Mouse (Mus musculus) hindbrain, embryonic 11.5 days (tissue): Measurements from ENCODE around the gene Arnt2. TPM values are rescaled to one million over a fixed set of nuclear protein-coding genes. Genes with fewer than 3 reads are reported as not detected.

Experiments used
- ATAC-seq: fragments of 200-750 bp; cut with Nextera tagmentation; 2 replicates; pipeline ENCODE4 v1.8.0; 2017; ENCODE audit warnings: mild to moderate bottlenecking, moderate TSS enrichment, moderate library complexity; ENCODE audit not compliant: low FRiP score
- DNase-seq: peaks from one replicate; pipeline ENCODE4 v3.0.0-alpha.2; 2015; ENCODE audit warnings: low spot score
- H3K27ac ChIP-seq: fragments of 300-500 bp; sonication (generic); 2 replicates; pipeline ENCODE4 v1.5.1; 2014; ENCODE audit warnings: mild to moderate bottlenecking, low read depth, low read length
- H3K27me3 ChIP-seq: fragments of 300-500 bp; sonication (generic); 2 replicates; pipeline ENCODE4 v1.6.1; 2014; ENCODE audit warnings: mild to moderate bottlenecking, low read length, moderate library complexity, mixed read lengths; ENCODE audit not compliant: control insufficient read depth, insufficient read depth
- H3K36me3 ChIP-seq: fragments of 300-500 bp; sonication (generic); 2 replicates; pipeline ENCODE4 v1.6.1; 2014; ENCODE audit warnings: mild to moderate bottlenecking, low read length, moderate library complexity, mixed read lengths; ENCODE audit not compliant: control insufficient read depth, insufficient read depth
- H3K4me1 ChIP-seq: fragments of 300-500 bp; sonication (generic); replicated peaks from 2 replicates; pipeline ENCODE4 v1.6.1; 2014; ENCODE audit warnings: low read length, mixed read lengths; ENCODE audit not compliant: control insufficient read depth, insufficient read depth
- H3K4me2 ChIP-seq: fragments of 300-500 bp; sonication (generic); replicated peaks from 2 replicates; pipeline ENCODE4 v1.6.1; 2014; ENCODE audit warnings: mild to moderate bottlenecking, low read depth, low read length
- H3K4me3 ChIP-seq: fragments of 300-500 bp; sonication (generic); 2 replicates; pipeline ENCODE4 v1.5.1; 2014; ENCODE audit warnings: low read depth, low read length
- H3K9ac ChIP-seq: fragments of 300-500 bp; sonication (generic); 2 replicates; pipeline ENCODE4 v1.6.1; 2014; ENCODE audit warnings: low read depth, low read length
- H3K9me3 ChIP-seq: fragments of 300-500 bp; sonication (generic); 2 replicates; pipeline ENCODE4 v1.6.1; 2016; ENCODE audit warnings: low read length; ENCODE audit not compliant: control insufficient read depth
- WGBS: fragments of 180-500 bp; shearing (Covaris S2); extraction: QIAGEN DNeasy Blood & Tissue Kit; methylation state at CpG from one replicate; pipeline ENCODE4 v1.1.7; 2014; 5-methylcytosine and 5-hydroxymethylcytosine counted together
- polyA plus RNA-seq: library from polyadenylated mRNA; unstranded; fragments of >200 nt; fragmentation: Nextera tagmentation; extraction: Ambion mirVana; gene quantifications from 2 replicates; pipeline ENCODE4 v1.2.1, GENCODE M21; 2014

Arnt2 gene
- polyA plus RNA-seq, 1 experiment from 2014 or later, result 39.5 TPM

DNA sequence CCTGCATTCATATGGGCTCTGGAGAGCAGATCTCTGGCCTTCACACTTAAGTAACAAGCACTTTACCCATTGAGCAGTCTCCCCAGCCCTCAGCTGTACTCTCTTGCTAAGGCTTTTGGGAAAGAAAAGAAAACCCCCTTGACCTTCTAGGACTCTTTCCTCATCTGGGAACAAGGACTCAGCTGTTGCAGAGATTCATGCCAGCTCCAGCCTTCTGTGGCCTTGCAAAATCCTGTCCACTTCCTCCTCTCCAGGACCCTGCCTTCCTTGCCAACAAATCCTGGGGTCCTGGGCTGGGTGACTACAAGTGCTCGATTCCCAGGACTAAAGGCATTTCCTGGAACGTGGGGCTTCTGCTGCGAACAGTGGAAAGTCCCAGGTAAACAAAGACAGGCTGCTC lies 169.6 kb downstream of the Arnt2 start:
- no peak overlapping the region for H3K4me3 ChIP-seq
- H3K4me1 ChIP-seq, result no peaks in the 10 kb centered on the region
- no peak overlapping the region for H3K4me2 ChIP-seq
- H3K9ac ChIP-seq, result no peak overlapping the region
- H3K27ac ChIP-seq, result no peak overlapping the region
- 81% methylated on average over 3 of the region's 3 CpGs for WGBS
- DNase-seq (no peak), ATAC-seq (no peak)
- H3K36me3 ChIP-seq, result no peaks in the 10 kb centered on the region
- no peaks in the 10 kb centered on the region for H3K9me3 ChIP-seq
- H3K27me3 ChIP-seq, result no peaks in the 10 kb centered on the region

DNA sequence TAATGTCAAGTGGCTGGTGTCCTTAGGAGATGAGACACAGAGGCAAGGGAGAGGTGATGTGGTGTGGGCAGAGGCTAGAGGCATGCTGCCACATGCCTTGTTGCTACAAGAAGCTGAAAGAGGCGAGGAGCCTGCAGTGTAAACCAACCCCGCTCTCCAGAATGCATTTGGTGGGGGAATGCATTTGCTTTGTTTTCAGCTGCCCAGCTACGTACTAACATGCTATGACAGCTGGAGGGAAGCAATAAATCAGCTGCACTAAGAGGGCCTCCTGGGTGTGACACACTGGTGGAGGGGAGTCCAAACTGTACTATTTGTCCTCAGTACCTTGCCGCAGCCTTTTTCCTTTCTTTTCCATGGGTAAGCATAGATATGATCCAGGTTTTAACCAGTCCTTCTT lies 172.3 kb downstream of the Arnt2 start:
- Histone ChIP-seq H3K4me1 (no peaks in the 10 kb centered on the region), H3K27ac (no peak overlapping the region), H3K4me2 (no peak overlapping the region), H3K4me3 (no peak overlapping the region), H3K27me3 (no peaks in the 10 kb centered on the region), H3K36me3 (no peaks in the 10 kb centered on the region), H3K9ac (no peak overlapping the region), H3K9me3 (no peaks in the 10 kb centered on the region)
- no peak for DNase-seq
- no peak for ATAC-seq
- 65% methylated on average over 4 of the region's 4 CpGs for WGBS

DNA sequence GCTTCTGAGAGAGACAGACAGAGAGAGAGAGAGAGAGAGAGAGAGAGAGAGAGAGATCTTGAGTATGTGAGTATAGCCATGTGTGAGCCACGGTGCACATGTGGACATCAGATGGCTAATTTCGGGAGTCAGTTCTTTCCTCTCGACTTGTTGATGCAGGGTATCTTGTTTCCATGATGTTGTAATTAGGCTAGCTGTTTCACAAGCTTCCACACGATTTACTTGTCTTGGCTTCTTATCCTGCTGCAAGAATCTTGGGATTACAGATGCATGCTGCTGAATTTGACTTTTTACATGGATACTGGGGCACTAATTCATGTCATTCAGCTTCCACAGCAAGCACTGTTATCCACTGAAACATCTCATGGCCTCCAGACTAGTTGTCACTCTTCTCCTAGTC lies 178.6 kb downstream of the Arnt2 start:
- H3K4me1 ChIP-seq, result no peaks in the 10 kb centered on the region
- DNase-seq (no peak), ATAC-seq (no peak)
- no peak overlapping the region for H3K9ac ChIP-seq
- H3K36me3 ChIP-seq, result no peaks in the 10 kb centered on the region
- no peaks in the 10 kb centered on the region for H3K27me3 ChIP-seq
- no peak overlapping the region for H3K4me3 ChIP-seq
- 74% methylated on average over 4 of the region's 4 CpGs for WGBS
- no peak overlapping the region for H3K4me2 ChIP-seq
- no peaks in the 10 kb centered on the region for H3K9me3 ChIP-seq
- no peak overlapping the region for H3K27ac ChIP-seq

DNA sequence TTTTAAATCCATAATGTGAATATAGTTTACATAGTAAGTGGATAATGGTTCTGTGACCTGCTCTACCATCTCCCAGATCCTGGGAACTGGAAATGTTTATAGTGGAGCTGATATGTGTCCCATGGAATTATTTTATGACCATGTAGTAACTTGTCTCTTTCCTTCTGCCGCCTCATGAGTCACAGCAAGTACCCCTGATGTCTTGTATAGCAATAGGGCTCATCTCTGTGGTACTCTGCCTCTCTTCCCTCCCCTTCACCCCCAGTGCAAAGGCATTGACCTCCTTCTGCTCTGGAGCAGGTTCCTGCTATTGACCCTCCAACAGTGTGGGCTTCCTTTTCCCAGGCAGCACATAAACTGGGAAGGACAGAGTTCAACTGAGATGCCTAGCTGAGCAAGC lies 182.3 kb downstream of the Arnt2 start:
- Histone ChIP-seq H3K4me2 (no peak overlapping the region), H3K27me3 (no peaks in the 10 kb centered on the region), H3K9ac (no peak overlapping the region), H3K4me3 (no peak overlapping the region), H3K27ac (no peak overlapping the region), H3K4me1 (no peaks in the 10 kb centered on the region), H3K9me3 (no peaks in the 10 kb centered on the region), H3K36me3 (no peaks in the 10 kb centered on the region)
- ATAC-seq (no peak), DNase-seq (no peak)
- WGBS, result 94% methylated on average over 1 of the region's 1 CpGs

DNA sequence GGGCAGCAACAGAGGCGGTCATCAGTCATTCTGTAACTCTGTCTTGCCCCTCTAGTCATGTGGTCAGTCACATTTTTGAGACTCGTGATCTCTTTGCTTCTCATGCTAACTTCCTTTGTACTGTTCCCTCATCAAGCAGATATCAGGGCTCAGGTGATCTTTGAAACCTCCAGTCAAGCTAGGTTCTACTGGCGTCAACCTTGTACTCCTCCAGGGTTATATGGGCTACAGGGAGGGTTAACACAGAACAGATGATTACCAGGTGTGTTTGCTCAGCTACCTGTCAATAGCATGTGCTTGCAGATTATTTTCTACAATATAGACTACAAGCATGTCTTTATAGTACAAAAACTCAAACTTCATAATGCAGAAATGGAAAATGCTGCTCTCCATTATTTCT lies 183.1 kb downstream of the Arnt2 start:
- no peaks in the 10 kb centered on the region for H3K27me3 ChIP-seq
- ATAC-seq (no peak), DNase-seq (no peak)
- H3K9me3 ChIP-seq, result no peaks in the 10 kb centered on the region
- H3K9ac ChIP-seq, result no peak overlapping the region
- no peak overlapping the region for H3K27ac ChIP-seq
- no peak overlapping the region for H3K4me3 ChIP-seq
- H3K36me3 ChIP-seq, result no peaks in the 10 kb centered on the region
- H3K4me1 ChIP-seq, result no peaks in the 10 kb centered on the region
- 85% methylated on average over 3 of the region's 3 CpGs for WGBS
- no peak overlapping the region for H3K4me2 ChIP-seq

DNA sequence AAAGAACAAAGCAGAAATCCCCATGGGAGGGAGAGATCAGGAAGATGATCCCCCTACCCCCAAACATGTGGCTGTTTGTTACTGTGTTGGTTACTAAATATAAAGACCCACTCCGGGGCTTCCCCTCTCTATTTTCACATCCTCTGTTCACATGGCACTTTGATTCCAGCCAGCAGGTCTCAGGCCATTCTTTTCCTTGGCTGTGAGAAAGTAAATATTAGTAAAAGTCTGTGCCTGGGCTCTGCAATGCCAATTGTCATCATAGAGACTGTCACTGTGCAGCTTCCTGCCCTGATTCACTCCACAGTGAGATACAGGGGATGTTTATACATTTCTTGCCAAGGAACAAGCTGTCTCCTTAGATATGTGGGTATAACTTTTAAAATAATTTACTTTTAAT lies 197.9 kb downstream of the Arnt2 start:
- Histone ChIP-seq H3K4me2 (no peak overlapping the region), H3K9me3 (no peaks in the 10 kb centered on the region), H3K4me3 (no peak overlapping the region), H3K9ac (no peak overlapping the region), H3K4me1 (no peaks in the 10 kb centered on the region), H3K27me3 (no peaks in the 10 kb centered on the region), H3K36me3 (no peaks in the 10 kb centered on the region), H3K27ac (no peak overlapping the region)
- DNase-seq, result no peak
- WGBS, result 70% methylated on average over 1 of the region's 1 CpGs
- no peak for ATAC-seq

DNA sequence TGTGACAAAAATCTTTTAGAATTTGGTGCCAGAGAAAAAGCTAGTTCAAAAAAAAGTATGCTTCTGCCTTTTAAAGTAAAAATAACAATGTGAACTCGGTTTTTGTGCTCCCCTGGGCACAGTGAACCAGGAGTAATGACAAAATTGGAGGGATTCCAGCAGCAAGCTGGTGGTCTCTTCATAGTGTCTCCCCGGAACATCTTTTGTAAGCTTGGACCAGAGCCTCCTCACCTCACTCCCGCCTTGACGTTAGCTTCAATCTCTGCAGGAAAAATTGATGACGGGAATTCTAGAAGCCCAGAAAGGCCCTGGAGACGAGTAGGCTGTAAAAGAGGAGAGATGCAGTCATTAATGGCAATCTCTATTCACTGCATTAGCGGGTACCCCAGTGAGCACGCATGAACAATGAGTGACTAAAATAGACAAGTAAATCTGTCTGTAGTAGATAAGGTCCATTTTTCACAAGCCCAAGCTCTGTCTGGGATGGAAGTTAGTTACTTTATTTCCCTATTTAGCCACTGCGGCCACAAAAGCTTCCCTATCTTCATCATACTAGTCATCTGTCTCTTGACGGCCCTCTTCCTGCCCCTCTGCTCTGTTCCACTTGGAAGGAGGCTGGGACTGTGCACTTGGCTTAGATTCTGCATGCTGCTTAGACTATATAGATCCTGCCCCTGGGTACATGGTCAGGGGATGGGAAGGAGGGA lies 199.2 kb downstream of the Arnt2 start:
- DNase-seq, result no peak

DNA sequence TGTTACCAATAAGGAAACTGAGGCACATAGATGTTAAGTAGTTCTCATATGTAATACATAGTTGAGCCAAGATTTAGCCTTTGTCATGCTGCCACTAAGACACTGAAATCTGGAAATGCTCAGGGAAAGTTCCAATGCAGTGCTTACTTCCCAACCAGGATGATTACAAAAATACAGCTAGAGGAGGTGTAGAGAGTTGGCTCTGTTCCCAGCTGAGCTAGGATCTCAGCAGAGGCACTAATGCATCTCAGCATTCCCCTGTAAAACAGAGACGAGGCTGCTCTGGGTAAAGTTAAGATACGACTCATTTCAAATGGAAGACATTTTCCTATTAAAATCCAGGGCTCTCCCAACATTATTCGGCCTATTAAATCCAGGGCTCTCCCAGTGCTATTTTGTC lies 206.0 kb downstream of the Arnt2 start:
- Histone ChIP-seq H3K9ac (no peak overlapping the region), H3K4me1 (no peaks in the 10 kb centered on the region), H3K9me3 (no peaks in the 10 kb centered on the region), H3K4me3 (no peak overlapping the region), H3K4me2 (no peak overlapping the region), H3K27me3 (no peaks in the 10 kb centered on the region), H3K27ac (no peak overlapping the region), H3K36me3 (no peaks in the 10 kb centered on the region)
- WGBS, result 79% methylated on average over 3 of the region's 3 CpGs
- DNase-seq, result no peak
- ATAC-seq, result no peak

More for the DNA sequence above, 199.2 kb downstream of the Arnt2 start:
- Histone ChIP-seq H3K4me1 (no peaks in the 10 kb centered on the region), H3K27me3 (no peaks in the 10 kb centered on the region), H3K9me3 (no peaks in the 10 kb centered on the region), H3K36me3 (no peaks in the 10 kb centered on the region), H3K9ac (no peak overlapping the region), H3K4me2 (no peak overlapping the region), H3K4me3 (no peak overlapping the region), H3K27ac (no peak overlapping the region)
- 72% methylated on average over 10 of the region's 10 CpGs for WGBS
- ATAC-seq, result no peak

DNA sequence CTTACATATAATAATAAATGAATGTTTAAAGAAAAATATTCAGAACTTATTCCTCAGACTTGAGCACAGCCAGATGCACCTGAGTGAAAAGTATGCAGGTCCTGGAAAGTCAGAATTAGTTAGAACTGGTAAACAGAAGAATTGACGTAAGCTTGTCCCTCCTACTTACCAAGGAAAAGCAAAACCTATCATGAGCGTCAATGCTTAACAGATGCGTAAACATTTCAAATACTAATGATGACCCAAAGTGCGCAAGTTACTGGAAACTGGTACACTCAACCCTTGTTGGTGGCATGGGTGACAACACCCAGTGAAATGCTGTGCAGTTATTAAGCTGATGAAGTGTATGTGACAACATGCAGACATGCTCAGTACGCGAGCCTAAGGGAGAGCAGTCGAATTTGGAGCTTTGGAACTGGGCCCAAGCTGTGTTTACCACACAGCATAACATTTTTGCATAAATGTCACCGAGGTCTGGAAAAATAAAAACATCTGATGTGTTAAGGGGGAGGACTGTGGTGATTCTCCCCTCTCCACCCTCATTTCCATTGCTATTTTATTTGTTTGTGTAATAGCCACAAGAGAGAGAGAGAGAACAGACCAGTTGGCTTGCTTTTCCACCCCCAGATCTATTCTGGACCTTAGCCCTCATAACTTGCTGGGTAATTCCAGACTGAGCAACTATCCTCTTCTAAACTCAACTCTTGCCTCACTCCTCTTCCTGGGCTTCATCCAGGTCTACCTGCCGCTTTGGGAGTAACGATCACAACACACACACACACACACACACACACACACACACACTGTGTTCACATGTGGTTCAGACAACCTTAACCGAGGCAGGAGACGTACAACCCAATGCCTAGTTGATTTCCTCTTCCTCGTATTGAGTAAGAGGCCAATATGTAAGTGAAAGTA lies 208.6 kb downstream of the Arnt2 start:
- H3K4me1 ChIP-seq, result no peaks in the 10 kb centered on the region
- 87% methylated on average over 13 of the region's 13 CpGs for WGBS
- H3K4me2 ChIP-seq, result no peak overlapping the region
- DNase-seq (no peak), ATAC-seq (no peak)
- no peaks in the 10 kb centered on the region for H3K36me3 ChIP-seq
- no peak overlapping the region for H3K9ac ChIP-seq
- no peaks in the 10 kb centered on the region for H3K9me3 ChIP-seq
- no peak overlapping the region for H3K27ac ChIP-seq
- no peaks in the 10 kb centered on the region for H3K27me3 ChIP-seq
- no peak overlapping the region for H3K4me3 ChIP-seq
